Mouse (Mus musculus): ENCODE results near the gene Snrpe. TPM values are rescaled to one million over a fixed set of nuclear protein-coding genes. Genes with fewer than 3 reads are reported as not detected.

Gene Snrpe
- 10 to 100 TPM; 58.3 to 70.2 TPM for total RNA-seq (2021)
- long read RNA-seq, experiment 1, transcript Snrpe-204 (5 exons, 503 nt): major isoform, 19 of 24 reads
- long read RNA-seq, experiment 1, partial matches to known transcripts: 0 of 24 reads
- long read RNA-seq, experiment 1, other reads (novel, unspliced or antisense): 1 of 24 reads
- long read RNA-seq, experiment 2, transcript Snrpe-204 (5 exons, 503 nt): major isoform, 17 of 18 reads
- long read RNA-seq, experiment 2, partial matches to known transcripts: 1 of 18 reads
- long read RNA-seq, experiment 2, other reads (novel, unspliced or antisense): 0 of 18 reads

GRCm38 (mm10) chr1:133609771-133610502 is at the start of gene Snrpe:
TSS of gene Snrpe (minus strand) at chr1:133610291.
- peak within 1 kb of the TSS; percentile 75 for H3K4me3 ChIP-seq
- DNase-seq (ENCODE audit: extremely low spot score in 1 of 2, low spot score in 2 of 2): peak; percentile 95
- H3K27ac ChIP-seq: peak within 1 kb of the TSS; percentile 98
- intact Hi-C loops (cut with DNase I): loop anchor here (1.0 to 5.0 kb wide), 5 partner anchors 228 to 583 kb away; partner anchors contain the start of gene Ppp1r15b
- peak; percentile 99 for TF ChIP-seq CTCF (IDR thresholded peaks at IDR 0.05)

DNA sequence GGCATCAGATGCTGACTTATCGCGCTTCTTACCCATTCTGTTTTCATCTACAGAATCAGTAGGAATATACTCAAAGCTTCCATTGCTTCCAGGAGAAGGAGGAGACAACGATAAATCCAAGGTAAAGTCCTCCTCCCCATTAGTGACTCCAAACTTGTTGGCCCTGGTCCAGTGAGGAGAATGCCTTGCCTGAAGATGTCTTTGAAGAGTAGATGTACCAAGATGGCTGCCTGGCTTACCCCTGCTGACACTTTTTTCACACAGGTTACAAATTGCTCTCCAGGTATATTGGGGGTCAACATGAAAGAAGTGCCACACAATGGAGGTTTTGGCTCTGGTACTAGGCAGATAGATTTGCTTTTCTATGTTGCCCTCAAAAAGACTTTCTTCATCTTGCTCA is 48.8 kb upstream of the Snrpe start:
- no peak for TF ChIP-seq CTCF (IDR thresholded peaks at IDR 0.05)
- DNase-seq (ENCODE audit: extremely low spot score in 1 of 2, low spot score in 2 of 2): no peak

GRCm38 (mm10) chr1:133656811-133657210 is 46.7 kb upstream of the Snrpe start:
- Histone ChIP-seq H3K4me3 (no peak overlapping the region), H3K27ac (no peak overlapping the region)
- intact Hi-C loops (cut with DNase I): no loop called here
- TF ChIP-seq CTCF (IDR thresholded peaks at IDR 0.05): no peak
- DNase-seq (ENCODE audit: extremely low spot score in 1 of 2, low spot score in 2 of 2): no peak

More for the DNA sequence above, 48.8 kb upstream of the Snrpe start:
- intact Hi-C loops (cut with DNase I): no loop called here
- Histone ChIP-seq H3K4me3 (no peak overlapping the region), H3K27ac (no peak overlapping the region)

DNA sequence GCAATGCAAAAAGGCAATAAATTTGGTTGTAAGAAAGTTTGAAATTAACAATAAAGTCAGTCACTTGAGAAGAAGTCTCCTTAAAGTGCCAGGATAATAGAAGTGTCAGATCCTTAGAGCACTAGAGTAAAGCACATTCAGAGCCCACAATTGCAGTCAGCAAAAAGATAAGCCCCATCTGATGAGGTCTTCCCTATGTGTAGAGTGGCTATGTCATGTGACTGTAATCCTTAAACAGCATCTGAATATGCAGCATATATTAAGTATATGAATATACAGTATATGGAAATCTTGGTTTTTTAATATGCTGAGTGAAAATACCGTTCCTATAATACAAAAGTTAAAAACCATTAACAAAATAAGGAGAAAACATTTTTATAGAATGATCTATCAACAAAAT is 42.9 kb upstream of the Snrpe start:
- DNase-seq (ENCODE audit: extremely low spot score in 1 of 2, low spot score in 2 of 2): no peak
- Histone ChIP-seq H3K4me3 (no peak overlapping the region), H3K27ac (no peak overlapping the region)
- TF ChIP-seq CTCF (IDR thresholded peaks at IDR 0.05): no peak
- intact Hi-C loops (cut with DNase I): no loop called here

GRCm38 (mm10) chr1:133650288-133651055 is 40.4 kb upstream of the Snrpe start:
- H3K4me3 ChIP-seq: no peak overlapping the region
- no peak for TF ChIP-seq CTCF (IDR thresholded peaks at IDR 0.05)
- no peak for DNase-seq (ENCODE audit: extremely low spot score in 1 of 2, low spot score in 2 of 2)
- intact Hi-C loops (cut with DNase I): no loop called here
- H3K27ac ChIP-seq: no peak overlapping the region

- DNase-seq (ENCODE audit: extremely low spot score in 1 of 2, low spot score in 2 of 2): no peak
- Histone ChIP-seq H3K27ac (no peak overlapping the region), H3K4me3 (no peak overlapping the region)
- intact Hi-C loops (cut with DNase I): no loop called here
- TF ChIP-seq CTCF (IDR thresholded peaks at IDR 0.05): no peak
Measured at GRCm38 (mm10) chr1:133645652-133646051, 35.6 kb upstream of the Snrpe start.

DNA sequence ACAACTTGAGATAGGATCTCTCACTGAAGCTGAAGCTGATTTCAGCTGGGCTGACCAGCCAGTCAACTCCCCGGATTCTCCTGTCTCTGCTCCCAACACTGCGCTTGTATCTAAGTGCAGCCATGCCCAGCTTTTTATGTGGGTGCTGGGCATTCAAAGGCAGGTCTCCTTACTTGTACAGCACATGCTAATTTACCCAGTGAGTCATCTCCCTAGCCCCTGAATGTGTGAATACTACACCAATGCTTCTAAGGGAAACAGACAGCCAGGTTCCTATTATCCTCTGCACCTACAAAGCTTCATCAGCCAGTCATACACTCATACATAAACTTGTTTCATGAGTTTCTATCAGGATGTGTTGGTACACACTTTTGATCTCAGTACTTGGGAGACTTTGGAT is 31.1 kb upstream of the Snrpe start:
- no peak overlapping the region for H3K27ac ChIP-seq
- intact Hi-C loops (cut with DNase I): no loop called here
- no peak for DNase-seq (ENCODE audit: extremely low spot score in 1 of 2, low spot score in 2 of 2)

GRCm38 (mm10) chr1:133638517-133638916 is 28.4 kb upstream of the Snrpe start:
- no peak overlapping the region for H3K4me3 ChIP-seq
- intact Hi-C loops (cut with DNase I): no loop called here
- no peak overlapping the region for H3K27ac ChIP-seq
- no peak for TF ChIP-seq CTCF (IDR thresholded peaks at IDR 0.05)
- no peak for DNase-seq (ENCODE audit: extremely low spot score in 1 of 2, low spot score in 2 of 2)

More for the DNA sequence above, 31.1 kb upstream of the Snrpe start:
- H3K4me3 ChIP-seq: no peak overlapping the region
- no peak for TF ChIP-seq CTCF (IDR thresholded peaks at IDR 0.05)

DNA sequence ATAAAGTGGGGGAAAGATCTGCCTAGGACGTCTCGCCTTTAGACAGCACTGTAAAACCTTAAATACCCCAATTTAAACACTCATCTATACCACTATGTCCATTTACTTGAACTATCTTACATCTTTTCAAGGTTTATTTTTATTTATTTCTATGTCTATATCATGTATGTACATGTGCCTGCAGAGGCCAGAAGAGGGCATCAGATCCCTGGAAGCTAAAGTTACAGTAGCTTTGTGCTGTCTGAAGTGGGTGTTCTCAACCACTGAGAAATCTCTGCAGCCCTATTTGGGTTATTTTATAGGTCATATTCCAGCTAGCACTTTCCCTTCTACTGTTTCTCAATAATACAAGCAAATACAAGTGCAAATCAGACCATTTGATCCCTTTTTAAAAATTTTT is 22.1 kb upstream of the Snrpe start:
- no peak for DNase-seq (ENCODE audit: extremely low spot score in 1 of 2, low spot score in 2 of 2)
- peak; percentile 42 for TF ChIP-seq CTCF (IDR thresholded peaks at IDR 0.05)
- intact Hi-C loops (cut with DNase I): loop anchor here (5.0 kb wide), 2 partner anchors 65 to 415 kb away; no protein-coding TSS in a partner anchor
- no peak overlapping the region for H3K4me3 ChIP-seq
- no peak overlapping the region for H3K27ac ChIP-seq

GRCm38 (mm10) chr1:133625052-133625451 is 15.0 kb upstream of the Snrpe start:
- Histone ChIP-seq H3K27ac (no peak overlapping the region), H3K4me3 (no peak overlapping the region)
- no peak for DNase-seq (ENCODE audit: extremely low spot score in 1 of 2, low spot score in 2 of 2)
- no peak for TF ChIP-seq CTCF (IDR thresholded peaks at IDR 0.05)
- intact Hi-C loops (cut with DNase I): no loop called here

DNA sequence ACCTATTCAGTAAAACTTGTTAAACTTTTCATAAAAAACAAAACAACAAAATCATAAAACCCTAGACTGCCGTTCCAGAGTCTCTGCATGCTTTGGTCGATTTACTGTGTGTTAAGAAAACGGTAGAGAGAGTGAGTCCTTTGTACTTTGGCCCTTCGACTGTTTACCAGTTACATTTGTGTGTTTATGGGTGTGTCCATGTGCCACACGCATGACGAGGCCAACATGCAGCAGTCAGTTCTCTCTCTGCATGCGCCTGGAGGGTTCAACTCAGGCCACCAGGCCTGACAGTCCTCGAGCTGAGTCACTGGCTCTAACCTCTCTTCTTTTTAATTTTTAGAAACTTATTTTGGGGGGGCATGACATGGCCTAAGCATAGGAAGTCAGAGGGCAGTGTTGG is 8.2 kb upstream of the Snrpe start:
- no peak for DNase-seq (ENCODE audit: extremely low spot score in 1 of 2, low spot score in 2 of 2)
- Histone ChIP-seq H3K27ac (no peak overlapping the region), H3K4me3 (no peak overlapping the region)
- intact Hi-C loops (cut with DNase I): no loop called here
- TF ChIP-seq CTCF (IDR thresholded peaks at IDR 0.05): no peak

DNA sequence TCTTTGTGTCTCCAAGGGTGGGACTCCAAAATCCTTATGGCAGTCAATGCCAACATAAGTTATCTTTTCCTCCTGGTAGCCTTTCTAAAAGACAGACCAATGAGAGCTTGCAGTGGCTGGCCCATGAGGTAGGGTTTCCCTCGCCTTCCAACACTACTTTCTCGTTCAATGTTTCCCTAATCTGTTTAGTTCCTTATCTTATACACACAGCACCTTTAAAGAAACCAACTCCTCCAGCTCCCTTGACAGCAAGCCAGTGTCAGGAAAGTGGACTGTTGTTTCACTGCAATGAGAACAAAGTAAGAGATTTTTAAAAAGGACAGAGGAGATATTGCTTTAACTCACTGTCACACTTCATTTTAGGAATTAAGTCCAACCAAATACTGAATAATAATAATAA is 7.8 kb upstream of the Snrpe start:
- Histone ChIP-seq H3K27ac (no peak overlapping the region), H3K4me3 (no peak overlapping the region)
- DNase-seq (ENCODE audit: extremely low spot score in 1 of 2, low spot score in 2 of 2): no peak
- intact Hi-C loops (cut with DNase I): no loop called here
- no peak for TF ChIP-seq CTCF (IDR thresholded peaks at IDR 0.05)
